8 mouse cellular contexts compared by ENCODE assay signal in the genomic region with DNA sequence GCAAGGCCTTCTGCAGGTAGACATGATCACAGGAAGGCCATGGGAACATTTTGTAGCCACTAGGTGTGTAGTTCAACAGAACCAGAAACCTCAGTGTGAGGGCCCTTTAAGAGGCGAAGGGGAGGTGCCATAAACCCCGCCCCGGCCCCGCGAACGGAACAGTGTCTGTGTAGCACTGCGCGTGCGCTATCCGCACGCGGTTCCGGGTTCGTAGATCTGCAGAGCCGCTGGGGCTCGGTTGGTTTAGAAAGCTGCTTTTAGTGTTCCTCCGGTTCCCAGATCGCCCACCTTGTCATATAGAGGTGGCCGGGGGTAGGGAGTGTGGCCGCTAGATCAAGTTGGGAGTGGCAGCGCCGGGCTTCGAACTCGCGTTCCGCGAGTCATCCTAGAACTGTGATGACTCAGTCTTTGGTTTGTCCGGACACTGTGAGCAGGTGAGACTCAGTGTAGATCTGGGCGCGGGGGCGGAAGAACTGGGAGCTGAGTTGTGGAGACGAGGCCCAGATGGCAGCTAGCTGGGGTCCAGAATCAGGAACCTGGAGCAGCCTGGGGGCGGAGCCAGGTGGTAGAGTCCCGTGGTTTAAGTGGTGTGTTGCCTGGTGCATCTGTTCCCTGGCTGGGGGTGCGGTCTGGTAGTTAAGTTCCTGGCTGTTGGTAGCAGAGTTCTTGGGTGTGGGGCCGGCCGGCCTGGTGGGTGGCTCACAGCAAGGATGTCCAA. TPM values are rescaled to one million over a fixed set of nuclear protein-coding genes. Genes with fewer than 3 reads are reported as not detected.
DNase-seq lines count a peak whose midpoint lies in the region; ATAC-seq and TF ChIP-seq lines count a peak whose summit lies in the region.

A gene (plus strand): TSS at position 168 of the 718 bp plus-strand sequence.

- no peak for TF ChIP-seq EP300 in heart, postnatal 0 days (IDR thresholded peaks at IDR 0.05; ENCODE audit: low read depth)

- peaks cover 71% of the 10 kb centered on the region for H3K4me1 ChIP-seq in E14TG2a.4 (replicated peaks; ENCODE audit: low read depth, low read length)
- H3K4me1 ChIP-seq in forebrain, embryonic 12.5 days, result peaks cover 11% of the 10 kb centered on the region
- peaks cover 29% of the 10 kb centered on the region for H3K4me1 ChIP-seq in heart, postnatal 0 days (ENCODE audit: control insufficient read depth, insufficient read depth)
- peaks cover 31% of the 10 kb centered on the region for H3K4me1 ChIP-seq in neural tube, embryonic 15.5 days

- H3K9ac ChIP-seq in forebrain, embryonic 12.5 days, result peak within 1 kb of the TSS; percentile 79
- peak within 1 kb of the TSS; percentile 65 for H3K9ac ChIP-seq in heart, postnatal 0 days (replicated peaks; ENCODE audit: low read depth, low read length)
- H3K9ac ChIP-seq in neural tube, embryonic 15.5 days (replicated peaks), result peak within 1 kb of the TSS; percentile 56

- peak within 1 kb of the TSS; percentile 8; the same call in 1 of the 2 replicates for H3K27ac ChIP-seq in forebrain, embryonic 12.5 days
- H3K27ac ChIP-seq in heart, postnatal 0 days (ENCODE audit: low read depth), result peak within 1 kb of the TSS; percentile 82; the same call in 1 of the 2 replicates
- peak within 1 kb of the TSS; percentile 77 for H3K27ac ChIP-seq in neural tube, embryonic 15.5 days (replicated peaks)

- H3K4me3 ChIP-seq in E14TG2a.4 (replicated peaks; ENCODE audit: low read length), result peak within 1 kb of the TSS; percentile 97
- H3K4me3 ChIP-seq in forebrain, embryonic 12.5 days (replicated peaks), result peak within 1 kb of the TSS; percentile 81
- H3K4me3 ChIP-seq in heart, postnatal 0 days (ENCODE audit: low read depth, low read length), result peak within 1 kb of the TSS; percentile 65
- H3K4me3 ChIP-seq in neural tube, embryonic 15.5 days (replicated peaks), result peak within 1 kb of the TSS; percentile 82

- H3K4me2 ChIP-seq in forebrain, embryonic 12.5 days, result peak within 1 kb of the TSS; percentile 75
- H3K4me2 ChIP-seq in heart, postnatal 0 days (ENCODE audit: low read depth, low read length), result peak within 1 kb of the TSS; percentile 82
- H3K4me2 ChIP-seq in neural tube, embryonic 15.5 days, result peak within 1 kb of the TSS; percentile 94

- WGBS in forebrain, embryonic 12.5 days, result 2% methylated on average over 37 of the region's 37 CpGs
- WGBS in heart, postnatal 0 days, result under 1% methylated on average over 37 of the region's 37 CpGs
- 3% methylated on average over 37 of the region's 37 CpGs for WGBS in neural tube, embryonic 15.5 days

- H3K36me3 ChIP-seq in E14TG2a.4 (ENCODE audit: insufficient read depth, low read length), result peaks cover 42% of the 10 kb centered on the region
- peaks cover 34% of the 10 kb centered on the region for H3K36me3 ChIP-seq in forebrain, embryonic 12.5 days (replicated peaks)
- H3K36me3 ChIP-seq in heart, postnatal 0 days (replicated peaks; ENCODE audit: control insufficient read depth, insufficient read depth, low read length), result peaks cover 32% of the 10 kb centered on the region
- H3K36me3 ChIP-seq in neural tube, embryonic 15.5 days, result peaks cover 27% of the 10 kb centered on the region

- peak; percentile 88 for ATAC-seq in forebrain, embryonic 12.5 days (ENCODE audit: low FRiP score)
- peak; percentile 76 for ATAC-seq in heart, postnatal 0 days (ENCODE audit: insufficient read depth, low read depth)
- ATAC-seq in neural tube, embryonic 15.5 days (ENCODE audit: low FRiP score), result peak; percentile 84

- H3K9me3 ChIP-seq in E14TG2a.4 (ENCODE audit: low read length), result no peaks in the 10 kb centered on the region
- no peaks in the 10 kb centered on the region for H3K9me3 ChIP-seq in forebrain, embryonic 12.5 days
- H3K9me3 ChIP-seq in heart, postnatal 0 days (replicated peaks; ENCODE audit: control insufficient read depth, low read length), result no peaks in the 10 kb centered on the region
- no peaks in the 10 kb centered on the region for H3K9me3 ChIP-seq in neural tube, embryonic 15.5 days (replicated peaks)

- no peak for TF ChIP-seq CTCF in E14TG2a.4 (conservative IDR thresholded peaks at IDR 0.05; ENCODE audit: low read length)
- 0 out of 2 replicates have a peak, but pooled peaks have one; percentile 0 for TF ChIP-seq CTCF in heart, postnatal 0 days (IDR thresholded peaks at IDR 0.05; ENCODE audit: low read depth)

- peak; percentile 84 for DNase-seq in c-Kit-positive CD71-positive TER-119-negative erythroid progenitor cells, embryonic 14.5 days (ENCODE audit: low read depth)
- DNase-seq in heart, postnatal 0 days (ENCODE audit: low spot score), result peak; percentile 82
- DNase-seq in kidney, postnatal 4 days, result peak; percentile 88 to 92
- peak; percentile 83 to 88 for DNase-seq in lung, adult 18-20 months
- peak; percentile 80 for DNase-seq in testis, postnatal 14 days (ENCODE audit: low spot score)

- H3K27me3 ChIP-seq in E14TG2a.4 (ENCODE audit: insufficient read depth, low read length), result no peaks in the 10 kb centered on the region
- no peaks in the 10 kb centered on the region for H3K27me3 ChIP-seq in forebrain, embryonic 12.5 days
- H3K27me3 ChIP-seq in heart, postnatal 0 days (ENCODE audit: control insufficient read depth, insufficient read depth, low read length), result no peaks in the 10 kb centered on the region
- no peaks in the 10 kb centered on the region for H3K27me3 ChIP-seq in neural tube, embryonic 15.5 days (replicated peaks)

RNA-seq across cellular contexts. Expression of the gene that starts here (rescaled TPM):
- 27.8 and 28.3 TPM in 2 replicates for polyA plus RNA-seq in forebrain, embryonic 12.5 days (2016; fragmentation: Nextera tagmentation; extraction: Ambion mirVana)
- 2.9 and 10.3 TPM in 2 replicates for total RNA-seq in heart, postnatal 0 days (2014; rRNA removed; ENCODE audit: low replicate concordance)
- polyA plus RNA-seq in heart, postnatal 0 days (2015; fragmentation: Nextera tagmentation; extraction: Ambion mirVana), result 29.2 and 32.5 TPM in 2 replicates
- 47.2 and 49.0 TPM in 2 replicates for polyA plus RNA-seq in neural tube, embryonic 15.5 days (2015; fragmentation: Nextera tagmentation; extraction: Ambion mirVana)

Comparison
In these comparisons a context has a peak if more than half of its experiments do, and no peak if none do; other contexts are left out.
1. Peak in every context shown above with its lines: DNase-seq, ATAC-seq, H3K4me3 ChIP-seq and H3K27ac ChIP-seq.
2. H3K27ac ChIP-seq: peak in every context shown above with its lines; median percentile 82 in heart, postnatal 0 days; 77 in neural tube, embryonic 15.5 days; 8 in forebrain, embryonic 12.5 days.